Mouse (Mus musculus): ENCODE measurements around the gene P4htm.

- TF ChIP-seq CTCF (IDR thresholded peaks at IDR 0.05; ENCODE audit: extremely low read depth, insufficient read depth, low read length): no peak
- 0 out of 2 replicates have a peak, but pooled peaks have one; percentile 13 for TF ChIP-seq POLR2A (IDR thresholded peaks at IDR 0.05; ENCODE audit: extremely low read depth, insufficient read depth, low read length)
Measured at GRCm38 (mm10) chr9:108565881-108566814, 31.3 kb downstream of the P4htm start.
